Mouse (Mus musculus) heart, postnatal 36 days (tissue): Measurements from ENCODE around the gene Pcp4. TPM values are rescaled to one million over a fixed set of nuclear protein-coding genes. Genes with fewer than 3 reads are reported as not detected.

Source experiments
- DNase-seq, 2 experiments: peaks; one replicate each; pipeline ENCODE4 v3.0.0; 2021 to 2022
- intact Hi-C: fragments of 180-260 bp; cut with DNase I; formaldehyde crosslinking; loops from one replicate; pipeline ENCODE4 v1.15.1; 2025
- total RNA-seq, 2 experiments: library from RNA; stranded (reverse); gene quantifications; 2 replicates each; pipeline ENCODE4 v1.2.3; 2021

Gene Pcp4
- total RNA-seq, 2 experiments from 2014 or later, result 2.2 to 3.6 TPM

DNA sequence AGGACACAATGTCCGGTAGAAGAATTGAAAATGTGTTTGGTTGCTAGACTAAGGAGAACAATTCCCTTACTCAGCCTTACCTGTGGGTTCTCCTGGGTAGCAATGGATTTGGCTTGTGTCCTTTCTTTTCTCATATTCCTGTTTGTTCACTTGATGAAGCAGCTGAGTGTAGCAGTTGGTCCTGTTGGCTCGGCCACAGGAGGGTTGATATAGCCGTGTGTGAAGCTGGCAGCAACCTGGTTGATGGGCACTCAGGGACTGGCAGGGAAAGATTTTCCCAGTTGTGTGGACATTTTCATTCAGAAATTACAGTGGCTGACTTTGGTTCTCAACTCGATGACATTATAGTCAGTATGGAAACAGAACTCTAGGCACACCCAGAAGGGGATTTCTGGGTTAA lies 14.4 kb downstream of the Pcp4 start:
- intact Hi-C loops, result no loop called here
- DNase-seq, result no peak

DNA sequence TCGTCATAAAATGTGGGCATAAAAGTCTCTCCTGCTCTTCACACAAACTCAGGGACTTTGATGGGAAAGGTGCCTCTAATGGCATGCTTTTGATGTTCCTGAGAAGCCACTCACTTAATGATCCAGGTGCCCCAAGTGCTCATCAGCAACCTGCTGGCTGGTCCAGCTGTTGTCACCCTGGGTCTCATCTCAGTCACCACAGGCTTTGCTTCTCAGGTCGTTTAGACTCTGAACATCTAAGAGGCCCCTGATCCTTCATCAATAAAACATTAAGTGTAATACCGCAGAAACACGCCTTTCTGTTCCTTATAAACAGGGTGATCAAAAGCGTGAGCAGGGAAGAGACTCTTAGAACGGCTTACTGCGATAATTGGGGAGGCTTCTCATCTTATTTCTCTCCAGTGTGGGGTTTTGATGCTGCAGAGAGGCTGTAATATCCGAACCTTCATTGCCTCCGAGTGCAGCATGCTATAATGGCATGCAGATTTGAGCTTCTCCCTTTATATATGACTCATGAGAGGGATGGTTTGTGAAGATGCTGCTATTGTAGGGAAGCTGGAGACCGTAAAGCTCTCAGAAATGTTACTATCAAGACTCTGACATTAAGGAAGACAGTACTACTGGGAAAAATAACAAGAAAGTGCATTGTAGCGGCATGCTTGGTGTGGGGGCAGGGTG lies 19.7 kb downstream of the Pcp4 start:
- DNase-seq, result no peak
- intact Hi-C loops, result no loop called here

DNA sequence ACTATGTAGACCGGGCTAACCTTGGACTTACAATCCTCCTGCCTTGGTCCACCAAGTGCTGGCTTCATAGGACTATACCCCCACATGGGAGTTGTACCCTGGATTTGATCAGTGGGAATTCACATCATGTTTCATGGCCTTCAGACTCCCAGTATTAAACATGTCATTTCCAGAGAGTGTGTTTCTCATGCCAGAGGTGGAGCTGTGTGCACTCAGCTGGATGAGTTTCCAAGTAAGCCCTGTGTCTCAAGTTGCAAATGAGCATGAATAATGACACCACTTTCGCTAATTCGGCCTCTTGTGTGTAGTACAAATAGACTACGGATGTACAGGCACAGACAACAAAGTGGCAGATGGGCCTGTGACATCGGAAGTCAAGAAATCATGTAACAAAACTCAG lies 20.6 kb downstream of the Pcp4 start:
- no peak for DNase-seq
- intact Hi-C loops, result no loop called here

DNA sequence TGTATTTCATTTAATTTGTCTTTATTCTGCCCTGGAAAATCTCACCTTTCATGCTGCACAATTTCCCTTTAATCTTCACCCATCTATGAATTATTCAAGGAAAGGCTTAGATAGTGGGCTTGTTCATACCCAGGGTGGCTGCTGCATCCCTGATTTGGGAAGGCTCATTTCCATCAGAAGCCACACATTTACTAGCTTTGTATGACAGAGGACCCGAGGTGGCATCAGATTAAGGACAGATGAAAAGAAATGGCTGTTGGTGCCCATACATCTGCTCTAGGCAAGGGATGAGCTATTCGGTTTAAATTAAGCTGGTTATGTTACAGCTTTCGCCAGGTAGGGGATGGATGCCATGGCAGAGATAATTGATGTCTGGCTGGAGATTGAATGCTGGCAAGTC lies 24.1 kb downstream of the Pcp4 start:
- no peak for DNase-seq
- intact Hi-C loops, result no loop called here

DNA sequence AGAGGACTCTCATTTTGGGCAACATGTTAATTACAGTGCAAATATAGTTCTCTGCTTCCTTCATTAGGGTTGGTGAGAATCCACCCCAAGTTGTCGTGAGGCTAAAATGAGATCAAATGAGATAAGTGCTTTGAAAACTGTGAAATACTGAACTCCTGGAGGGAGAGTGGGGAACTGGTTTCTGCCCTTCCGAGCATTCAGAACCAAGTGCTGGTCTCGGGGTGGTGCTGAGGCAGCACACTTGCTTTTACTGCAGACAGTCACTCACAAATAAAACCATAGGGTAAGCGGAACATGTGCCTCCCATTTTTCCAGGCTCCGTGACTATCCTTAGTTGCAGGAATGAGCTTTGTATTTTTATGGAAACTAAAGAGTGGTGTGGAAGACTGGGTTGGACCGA lies 26.7 kb downstream of the Pcp4 start:
- DNase-seq, result no peak
- intact Hi-C loops, result no loop called here

DNA sequence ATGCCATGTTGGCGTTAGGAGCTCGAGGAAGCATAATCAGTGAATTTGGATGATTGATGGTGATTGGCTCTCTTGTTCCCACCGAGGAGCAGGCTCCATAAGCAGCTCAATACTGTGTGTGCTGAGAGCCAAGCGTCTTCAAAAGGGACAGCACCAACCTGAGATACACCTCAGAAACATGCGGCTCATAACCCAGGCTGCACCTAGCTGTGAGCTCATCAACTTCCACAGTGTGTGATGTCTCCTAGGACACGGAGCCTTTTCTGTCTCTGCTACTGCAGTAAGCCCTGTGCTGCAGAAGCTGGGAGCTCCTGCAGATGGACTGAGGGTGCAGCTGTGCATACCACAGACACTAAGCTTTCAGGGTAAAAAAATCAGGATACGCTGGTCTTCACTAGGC lies 31.5 kb downstream of the Pcp4 start:
- DNase-seq, result no peak
- intact Hi-C loops, result no loop called here

DNA sequence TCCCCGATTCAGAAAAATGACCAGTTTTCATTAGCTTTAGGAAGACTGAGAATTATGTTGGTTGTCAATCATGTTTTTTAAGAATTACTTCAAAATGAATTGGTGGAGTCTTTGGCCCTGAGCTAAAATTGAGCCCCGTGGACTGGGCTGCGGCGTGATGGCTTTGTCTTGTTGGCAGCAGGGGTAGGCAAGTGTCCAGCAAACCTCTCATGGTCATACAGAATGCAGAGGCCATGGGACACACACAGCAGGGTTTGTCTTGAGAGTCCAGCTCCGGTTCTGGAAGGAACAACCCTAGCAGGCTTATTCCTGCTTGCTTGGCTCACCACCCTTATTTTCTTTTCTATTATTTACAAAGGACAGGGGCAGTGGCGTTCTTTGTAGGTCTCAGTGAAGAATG lies 33.8 kb downstream of the Pcp4 start:
- no peak for DNase-seq
- intact Hi-C loops, result loop anchor here (1.0 kb wide), 1 partner anchor 49 kb away; no protein-coding TSS in a partner anchor

DNA sequence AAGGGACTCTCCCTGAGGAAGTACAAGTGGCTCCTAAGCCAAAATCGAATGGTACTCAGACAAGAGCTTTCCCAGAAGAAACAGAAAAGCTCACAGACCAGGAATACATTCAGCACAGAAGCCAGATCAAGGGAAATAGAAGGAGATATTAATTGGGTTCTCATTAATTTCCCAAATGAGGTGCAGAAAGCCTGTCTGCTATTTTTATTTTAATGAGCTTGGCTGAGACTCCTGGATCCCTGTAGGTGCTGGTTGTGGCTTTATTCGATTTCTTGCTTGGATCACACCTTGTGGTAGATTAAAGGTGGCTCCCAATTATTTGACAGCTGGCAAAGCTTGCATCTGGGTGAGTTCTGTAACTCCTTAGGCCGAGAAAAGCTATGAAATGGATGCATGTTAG lies 35.2 kb downstream of the Pcp4 start:
- intact Hi-C loops, result no loop called here
- no peak for DNase-seq

DNA sequence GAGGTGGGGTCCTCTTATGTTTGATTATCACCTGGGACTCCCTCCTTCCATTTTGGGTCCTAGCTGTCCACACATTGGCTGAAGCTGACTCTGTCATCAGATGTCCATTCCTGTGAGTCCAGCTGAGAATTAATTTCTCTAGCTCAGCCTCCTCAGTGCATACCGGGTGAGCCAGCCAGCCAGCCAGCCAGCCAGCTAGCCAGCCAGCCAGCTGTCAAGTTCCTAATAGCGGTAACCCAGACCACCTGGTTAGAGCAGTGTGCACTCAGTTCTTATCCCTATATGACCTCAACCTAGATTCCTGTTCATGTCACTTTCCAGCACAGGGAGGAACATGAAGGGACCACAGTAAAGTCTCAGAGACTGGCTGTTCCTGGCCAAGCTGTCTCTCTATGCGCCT lies 47.1 kb downstream of the Pcp4 start:
- intact Hi-C loops, result no loop called here
- peak in 1 of 2 experiments; percentile 3 for DNase-seq

DNA sequence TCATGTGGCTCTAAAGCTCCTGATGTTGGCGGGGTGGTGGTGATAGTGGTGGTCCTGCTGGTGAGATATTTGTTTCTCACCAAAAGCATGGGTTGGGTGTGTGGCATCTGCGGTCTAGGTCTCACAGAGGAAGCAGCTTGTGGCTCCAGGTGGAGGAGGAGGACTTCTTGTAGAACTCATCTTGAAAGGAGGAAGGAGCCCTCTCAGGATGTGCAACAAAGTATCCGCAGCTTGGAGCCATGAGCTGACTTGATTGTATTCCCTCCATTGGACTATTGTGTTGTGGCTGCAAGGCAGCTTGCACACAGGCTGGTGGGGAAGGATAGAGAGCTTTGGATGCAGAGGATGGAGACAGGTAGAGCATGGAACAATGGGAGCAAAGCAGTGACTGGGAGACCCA lies 60.1 kb downstream of the Pcp4 start:
- DNase-seq, result no peak
- intact Hi-C loops, result no loop called here

DNA sequence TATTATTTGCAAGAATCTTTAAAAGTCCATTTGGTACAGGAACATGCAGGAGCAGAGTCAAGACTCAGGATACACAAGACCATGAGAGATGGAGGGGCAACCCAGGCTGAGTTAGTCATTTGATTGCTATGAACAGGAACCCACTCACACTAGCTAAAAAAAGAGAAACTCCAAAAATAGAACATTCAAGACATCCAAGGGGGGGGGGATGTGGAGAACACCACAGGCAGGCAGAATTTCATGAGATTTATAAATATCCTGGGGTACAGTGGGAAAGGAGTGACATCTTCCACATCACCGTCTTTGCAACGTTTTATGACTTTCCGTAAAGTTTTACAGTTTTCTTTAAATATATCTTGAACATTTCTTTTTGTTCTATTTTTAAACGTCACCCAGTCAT lies 61.1 kb downstream of the Pcp4 start:
- intact Hi-C loops, result no loop called here
- DNase-seq, result no peak

DNA sequence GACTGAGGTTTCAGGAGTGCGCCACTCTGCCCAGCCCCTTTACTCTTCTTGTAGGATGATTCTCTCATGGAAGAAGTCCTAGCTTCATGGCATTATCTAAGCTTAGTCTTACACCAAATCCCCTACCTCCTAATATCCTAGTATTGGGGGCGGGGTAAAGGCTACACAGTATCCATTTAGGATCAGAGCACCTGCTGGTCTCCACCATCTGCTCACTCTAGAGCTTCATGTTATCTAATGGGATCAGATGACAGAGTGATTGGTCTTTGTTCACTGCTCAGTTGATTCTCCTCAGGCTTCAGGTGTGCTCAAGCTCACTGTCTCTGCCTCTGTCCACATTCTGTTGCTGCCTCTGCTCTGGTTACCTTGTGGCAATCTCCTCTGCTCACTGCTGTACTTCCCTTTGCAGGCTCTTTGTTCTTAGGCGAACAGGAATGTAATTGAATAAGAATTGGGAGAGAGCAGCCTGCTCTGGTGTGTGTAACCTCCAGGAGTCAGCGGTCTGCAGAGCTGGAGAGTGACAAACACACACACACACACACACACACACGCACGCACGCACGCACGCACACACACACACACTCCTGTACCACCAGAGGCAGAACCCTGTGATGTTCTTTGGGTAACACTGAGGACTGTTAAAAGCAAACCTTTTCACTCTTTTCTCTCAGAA lies 62.6 kb downstream of the Pcp4 start:
- DNase-seq, result no peak
- intact Hi-C loops, result loop anchor here (5.0 kb wide), 1 partner anchor 82 kb away; no protein-coding TSS in a partner anchor

DNA sequence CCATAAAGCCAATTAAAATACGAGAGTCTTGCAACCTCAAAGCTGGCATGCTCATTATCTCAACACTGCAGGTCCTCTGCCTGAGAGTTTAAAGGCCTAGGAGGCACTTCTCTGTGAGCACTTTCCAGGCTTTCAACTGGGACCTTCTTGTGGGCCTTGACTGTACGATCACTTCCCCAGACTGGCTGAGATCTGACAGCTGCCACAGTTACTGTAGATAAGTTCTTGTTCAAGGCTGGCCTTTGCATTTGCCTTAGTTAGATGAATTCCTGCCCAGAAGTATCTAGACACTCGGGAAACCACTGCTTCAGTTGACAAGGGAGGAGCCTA lies 63.1 kb downstream of the Pcp4 start:
- no peak for DNase-seq
- intact Hi-C loops, result loop anchor here (5.0 kb wide), 1 partner anchor 82 kb away; no protein-coding TSS in a partner anchor

DNA sequence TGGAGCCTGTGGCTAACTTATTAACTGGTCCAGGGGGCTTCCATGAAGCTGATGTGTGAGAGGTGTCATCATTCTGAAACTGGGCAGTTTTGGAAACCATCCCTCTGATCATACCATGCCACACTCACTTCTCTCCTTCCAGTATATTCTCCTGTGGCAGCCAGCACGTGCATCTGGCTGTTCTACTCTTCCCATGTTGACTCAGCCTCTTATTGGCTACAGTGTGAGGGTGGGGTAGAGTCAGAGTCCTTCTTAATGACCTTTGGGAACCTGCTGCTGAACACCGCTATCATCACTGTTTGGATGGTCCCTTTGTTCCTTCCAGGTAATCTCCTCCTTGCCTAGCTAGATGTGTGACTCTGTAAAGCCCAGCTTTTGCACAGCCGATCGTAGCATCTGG lies 63.6 kb downstream of the Pcp4 start:
- no peak for DNase-seq
- intact Hi-C loops, result loop anchor here (5.0 kb wide), 1 partner anchor 81 kb away; no protein-coding TSS in a partner anchor

DNA sequence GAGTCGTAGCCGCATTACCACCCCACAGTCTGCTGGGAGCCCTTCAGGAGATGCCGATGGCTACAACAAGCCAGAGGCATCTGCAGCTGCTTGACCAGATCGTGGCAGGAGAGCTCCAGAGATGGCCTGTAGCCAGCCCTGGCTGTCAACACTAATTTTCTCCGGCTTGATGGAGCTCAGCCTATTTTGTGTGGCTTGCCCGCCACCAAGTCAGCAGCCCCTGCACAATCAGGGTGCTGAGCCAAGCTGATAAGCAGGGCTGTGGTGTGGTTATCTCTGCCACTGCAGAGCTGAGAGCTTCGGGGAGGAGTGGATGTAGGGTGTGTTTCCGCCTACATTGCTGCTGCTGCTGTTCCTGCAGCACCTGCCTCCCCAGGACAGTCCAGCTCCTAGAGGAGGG lies 66.3 kb downstream of the Pcp4 start:
- intact Hi-C loops, result loop anchor here (5.0 kb wide), 1 partner anchor 79 kb away; no protein-coding TSS in a partner anchor

DNA sequence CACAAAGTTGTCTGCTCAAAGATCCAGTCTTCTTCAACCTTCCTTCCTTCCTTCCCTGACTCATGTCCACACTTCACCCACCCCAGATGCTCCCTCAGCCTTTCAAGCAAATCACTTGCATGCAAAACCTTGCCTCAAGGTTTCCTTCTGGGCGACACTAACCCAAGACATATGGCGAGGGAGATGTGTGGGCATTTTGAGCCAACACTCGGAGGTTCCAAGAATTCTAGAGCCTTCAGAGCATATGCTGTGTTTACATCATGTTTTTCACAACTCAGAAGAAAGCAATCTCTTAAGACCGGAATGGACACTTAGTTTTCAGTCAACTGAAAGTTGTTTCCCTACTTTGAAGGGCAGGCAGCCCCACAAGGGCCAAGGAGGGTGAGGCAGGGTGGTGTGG lies 67.9 kb downstream of the Pcp4 start:
- intact Hi-C loops, result no loop called here
- DNase-seq, result no peak

More for the DNA sequence above, 66.3 kb downstream of the Pcp4 start:
- peak; percentile 59 to 60 for DNase-seq

DNA sequence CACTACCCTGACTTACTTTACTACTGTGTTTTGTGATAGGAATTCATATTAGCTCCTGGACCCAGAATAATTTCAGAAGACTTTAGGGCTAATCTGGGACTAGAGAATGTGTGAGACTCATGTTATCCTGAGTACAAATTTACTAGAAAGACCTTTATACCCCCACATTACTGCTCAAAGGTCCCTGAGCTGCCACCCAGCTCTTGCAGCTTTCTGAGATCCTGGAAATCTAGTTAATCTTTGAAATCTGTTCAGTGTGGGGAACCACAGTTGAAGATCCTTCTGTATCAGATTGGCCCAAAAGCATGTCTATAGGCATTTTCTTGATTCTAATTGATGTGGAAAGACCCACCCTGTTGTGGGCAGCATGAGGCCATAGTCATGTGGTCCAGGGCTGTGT lies 69.0 kb downstream of the Pcp4 start:
- intact Hi-C loops, result no loop called here
- no peak for DNase-seq

DNA sequence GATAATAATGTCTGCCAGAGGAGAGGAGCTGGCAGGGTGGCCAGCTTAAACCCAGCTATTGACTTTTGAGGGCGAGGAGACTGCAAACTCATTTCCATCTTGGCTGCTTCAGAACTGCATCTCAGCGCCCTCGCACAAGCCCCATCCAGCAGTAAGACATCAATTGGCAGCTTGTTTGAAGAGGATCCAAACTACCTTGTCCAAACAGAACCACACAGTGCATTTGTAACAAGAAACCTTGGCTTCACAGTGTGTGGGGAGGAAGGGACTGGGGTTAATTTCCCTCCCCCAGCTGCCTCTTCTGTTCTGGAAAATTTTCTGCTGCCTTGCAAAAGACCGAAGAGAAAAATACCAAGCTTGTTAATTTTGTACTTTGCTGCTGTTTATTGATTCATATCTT lies 71.7 kb downstream of the Pcp4 start:
- DNase-seq, result no peak
- intact Hi-C loops, result no loop called here

DNA sequence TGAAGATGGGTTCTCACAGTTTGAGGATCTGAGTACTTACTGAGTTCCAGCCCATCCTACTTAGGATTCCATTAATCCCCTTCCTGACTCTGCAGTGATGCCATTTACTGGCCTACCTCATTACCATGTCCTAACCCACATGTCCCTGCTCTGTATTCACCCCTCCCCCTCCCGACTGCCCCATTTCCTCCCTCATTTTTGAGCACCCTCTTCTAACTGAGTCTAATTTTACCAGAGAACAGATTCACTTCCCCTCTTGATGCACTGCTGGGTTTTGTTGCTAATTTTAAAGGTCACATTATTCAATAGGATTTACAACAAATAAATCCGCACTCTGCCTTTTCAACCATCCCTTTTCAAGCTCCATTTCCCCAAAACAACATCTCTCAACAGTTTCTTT lies 73.7 kb downstream of the Pcp4 start:
- no peak for DNase-seq
- intact Hi-C loops, result no loop called here

DNA sequence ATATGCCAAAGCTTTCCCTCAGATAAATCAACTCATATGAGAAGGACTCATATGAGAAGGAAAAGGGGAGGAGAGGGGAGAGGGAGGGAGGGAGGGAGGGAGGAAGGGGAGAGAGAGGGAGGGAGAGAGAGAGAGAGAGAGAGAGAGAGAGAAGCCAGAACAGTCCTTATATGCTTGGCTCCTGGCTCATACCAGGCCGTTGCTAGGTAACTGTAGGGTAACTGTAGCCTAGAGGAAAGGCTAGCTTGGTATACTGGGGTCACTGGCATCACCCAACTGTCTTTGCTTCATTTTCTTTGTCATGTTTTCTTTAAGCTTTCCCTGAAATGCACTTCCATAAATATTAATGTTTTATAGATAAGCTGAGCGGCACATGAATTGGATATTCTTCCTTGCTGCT lies 85.3 kb downstream of the Pcp4 start:
- no peak for DNase-seq
- intact Hi-C loops, result no loop called here

DNA sequence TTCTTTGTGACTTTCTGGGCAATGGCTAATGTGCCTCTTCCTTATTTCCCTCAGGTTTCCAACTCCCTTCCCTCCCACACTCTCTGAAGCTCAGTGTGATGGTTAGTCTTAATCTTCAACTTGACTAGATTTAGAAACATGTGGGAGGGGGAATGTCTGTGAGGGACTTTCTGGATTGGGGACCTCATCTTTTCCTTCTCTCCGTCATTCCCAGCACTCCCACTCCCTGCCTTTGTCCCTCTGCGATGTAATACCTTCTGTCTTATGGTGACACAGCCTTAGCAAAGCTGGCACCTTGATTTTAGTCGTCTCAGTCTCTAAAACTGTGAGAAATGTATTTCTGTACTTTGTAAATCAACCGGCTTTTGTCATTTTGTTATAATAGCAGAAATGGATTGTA lies 88.0 kb downstream of the Pcp4 start:
- no peak for DNase-seq
- intact Hi-C loops, result no loop called here

DNA sequence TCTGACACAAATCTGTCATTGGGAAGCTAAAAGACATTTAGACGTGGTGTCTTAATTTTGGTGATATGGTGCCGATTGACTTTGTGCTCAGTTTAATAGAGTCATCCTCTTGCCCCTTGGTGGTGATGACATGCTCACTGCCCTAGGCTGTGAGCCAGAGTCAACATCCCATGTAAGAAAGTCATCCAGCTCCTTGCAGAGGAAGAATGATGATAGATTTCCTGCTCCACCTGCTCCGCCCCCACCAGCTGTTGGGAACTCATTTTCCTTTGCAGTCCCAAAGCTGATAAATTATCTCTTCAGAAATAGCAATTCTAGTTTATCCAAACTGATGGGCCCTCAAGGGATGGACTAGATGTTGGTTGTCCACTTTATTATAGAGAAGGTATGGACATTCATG lies 89.2 kb downstream of the Pcp4 start:
- no peak for DNase-seq
- intact Hi-C loops, result no loop called here

DNA sequence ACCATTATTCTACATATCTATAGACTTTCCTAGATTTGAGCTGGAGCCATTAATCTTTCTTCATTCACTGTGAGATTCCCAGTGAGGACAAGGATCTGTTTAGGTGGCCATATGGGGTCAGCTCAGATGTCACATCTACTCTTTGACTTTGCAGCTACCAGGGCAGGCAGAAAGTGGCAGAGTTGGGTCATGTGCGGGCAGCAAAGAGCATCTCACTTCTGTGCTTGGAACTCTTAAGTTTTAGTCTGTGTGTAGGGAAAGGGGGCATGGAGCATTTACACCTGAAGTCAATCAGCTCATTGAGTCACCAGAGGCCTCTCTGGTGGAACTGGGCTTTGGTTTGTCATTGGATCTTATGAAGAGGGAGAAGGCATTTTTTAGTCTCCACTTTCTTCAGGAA lies 90.9 kb downstream of the Pcp4 start:
- intact Hi-C loops, result no loop called here
- DNase-seq, result no peak
